Mouse (Mus musculus): ENCODE measurements at regions not wholly inside any gene's neighbourhood (a gene's known extent, or its start where the extent isn't known, plus 50 kb on each side); places are given as distances from the start of the nearest gene placed in this dataset.

GRCm38 (mm10) chr12:7709102-7709501 is 268.3 kb upstream of the Apob start:
- no peak overlapping the region for H3K27ac ChIP-seq (ENCODE audit: low read depth, low read length)
- peak; percentile 44 for ATAC-seq (ENCODE audit: low FRiP score)
- WGBS, result 40% methylated on average over 5 of the region's 5 CpGs

GRCm38 (mm10) chr12:7709872-7710271 is 267.6 kb upstream of the Apob start:
- no peak overlapping the region for H3K4me3 ChIP-seq (ENCODE audit: low read depth, low read length)
- no peaks in the 10 kb centered on the region for H3K27me3 ChIP-seq (ENCODE audit: control insufficient read depth, insufficient read depth, low read length)
- H3K4me2 ChIP-seq, result no peak overlapping the region
- H3K27ac ChIP-seq (ENCODE audit: low read depth, low read length), result no peak overlapping the region
- H3K4me1 ChIP-seq (ENCODE audit: control insufficient read depth, insufficient read depth, low read length), result peaks cover 2% of the 10 kb centered on the region; the same call in 1 of the 2 replicates
- no peaks in the 10 kb centered on the region for H3K9me3 ChIP-seq (ENCODE audit: control insufficient read depth, low read length)
- no peak for DNase-seq (ENCODE audit: low spot score, missing footprints)
- no peaks in the 10 kb centered on the region for H3K36me3 ChIP-seq (ENCODE audit: control insufficient read depth, insufficient read depth, low read length)
- no peak overlapping the region for H3K9ac ChIP-seq (ENCODE audit: low read length)
- no peak for ATAC-seq (ENCODE audit: low FRiP score)
- 58% methylated on average over 2 of the region's 2 CpGs for WGBS

More at GRCm38 (mm10) chr12:7709102-7709501, 268.3 kb upstream of the Apob start:
- no peak for DNase-seq (ENCODE audit: low spot score, missing footprints)
- H3K4me3 ChIP-seq (ENCODE audit: low read depth, low read length), result no peak overlapping the region
- no peak overlapping the region for H3K9ac ChIP-seq (ENCODE audit: low read length)
- H3K4me2 ChIP-seq, result no peak overlapping the region
- H3K9me3 ChIP-seq (ENCODE audit: control insufficient read depth, low read length), result no peaks in the 10 kb centered on the region
- H3K36me3 ChIP-seq (ENCODE audit: control insufficient read depth, insufficient read depth, low read length), result no peaks in the 10 kb centered on the region
- no peaks in the 10 kb centered on the region for H3K27me3 ChIP-seq (ENCODE audit: control insufficient read depth, insufficient read depth, low read length)
- peaks cover 2% of the 10 kb centered on the region; the same call in 1 of the 2 replicates for H3K4me1 ChIP-seq (ENCODE audit: control insufficient read depth, insufficient read depth, low read length)

GRCm38 (mm10) chr12:7715091-7715490 is 262.4 kb upstream of the Apob start:
- ATAC-seq (ENCODE audit: low FRiP score), result no peak
- Histone ChIP-seq H3K4me2 (no peak overlapping the region), H3K9me3 (ENCODE audit: control insufficient read depth, low read length) (no peaks in the 10 kb centered on the region), H3K36me3 (ENCODE audit: control insufficient read depth, insufficient read depth, low read length) (no peaks in the 10 kb centered on the region), H3K4me1 (ENCODE audit: control insufficient read depth, insufficient read depth, low read length) (no peaks in the 10 kb centered on the region), H3K4me3 (ENCODE audit: low read depth, low read length) (no peak overlapping the region), H3K27ac (ENCODE audit: low read depth, low read length) (no peak overlapping the region), H3K27me3 (ENCODE audit: control insufficient read depth, insufficient read depth, low read length) (no peaks in the 10 kb centered on the region), H3K9ac (ENCODE audit: low read length) (no peak overlapping the region)
- 93% methylated on average over 4 of the region's 4 CpGs for WGBS
- peak; percentile 82 for DNase-seq (ENCODE audit: low spot score, missing footprints)

- Histone ChIP-seq H3K9me3 (ENCODE audit: control insufficient read depth, low read length) (no peaks in the 10 kb centered on the region), H3K27me3 (ENCODE audit: control insufficient read depth, insufficient read depth, low read length) (no peaks in the 10 kb centered on the region), H3K4me1 (ENCODE audit: control insufficient read depth, insufficient read depth, low read length) (no peaks in the 10 kb centered on the region), H3K27ac (ENCODE audit: low read depth, low read length) (no peak overlapping the region), H3K4me2 (no peak overlapping the region), H3K9ac (ENCODE audit: low read length) (no peak overlapping the region), H3K36me3 (ENCODE audit: control insufficient read depth, insufficient read depth, low read length) (no peaks in the 10 kb centered on the region), H3K4me3 (ENCODE audit: low read depth, low read length) (no peak overlapping the region)
- ATAC-seq (ENCODE audit: low FRiP score), result no peak
- DNase-seq (ENCODE audit: low spot score, missing footprints), result no peak
- 84% methylated on average over 2 of the region's 2 CpGs for WGBS
Measured at GRCm38 (mm10) chr12:7718556-7718955, 258.9 kb upstream of the Apob start.

- 96% methylated on average over 4 of the region's 4 CpGs for WGBS
- ATAC-seq (ENCODE audit: low FRiP score), result no peak
- no peaks in the 10 kb centered on the region for H3K4me1 ChIP-seq (ENCODE audit: control insufficient read depth, insufficient read depth, low read length)
- no peaks in the 10 kb centered on the region for H3K36me3 ChIP-seq (ENCODE audit: control insufficient read depth, insufficient read depth, low read length)
- peak; percentile 21 for DNase-seq (ENCODE audit: low spot score, missing footprints)
- no peak overlapping the region for H3K27ac ChIP-seq (ENCODE audit: low read depth, low read length)
- no peaks in the 10 kb centered on the region for H3K27me3 ChIP-seq (ENCODE audit: control insufficient read depth, insufficient read depth, low read length)
- H3K4me3 ChIP-seq (ENCODE audit: low read depth, low read length), result no peak overlapping the region
- no peaks in the 10 kb centered on the region for H3K9me3 ChIP-seq (ENCODE audit: control insufficient read depth, low read length)
- H3K9ac ChIP-seq (ENCODE audit: low read length), result no peak overlapping the region
- no peak overlapping the region for H3K4me2 ChIP-seq
Measured at GRCm38 (mm10) chr12:7719080-7719479, 258.4 kb upstream of the Apob start.

GRCm38 (mm10) chr12:7724992-7725391 is 252.5 kb upstream of the Apob start:
- 85% methylated on average over 3 of the region's 3 CpGs for WGBS
- Histone ChIP-seq H3K27me3 (ENCODE audit: control insufficient read depth, insufficient read depth, low read length) (no peaks in the 10 kb centered on the region), H3K9me3 (ENCODE audit: control insufficient read depth, low read length) (no peaks in the 10 kb centered on the region), H3K9ac (ENCODE audit: low read length) (no peak overlapping the region), H3K36me3 (ENCODE audit: control insufficient read depth, insufficient read depth, low read length) (no peaks in the 10 kb centered on the region), H3K4me3 (ENCODE audit: low read depth, low read length) (no peak overlapping the region), H3K27ac (ENCODE audit: low read depth, low read length) (no peak overlapping the region), H3K4me2 (no peak overlapping the region), H3K4me1 (ENCODE audit: control insufficient read depth, insufficient read depth, low read length) (no peaks in the 10 kb centered on the region)
- peak; percentile 54 for DNase-seq (ENCODE audit: low spot score, missing footprints)
- no peak for ATAC-seq (ENCODE audit: low FRiP score)

GRCm38 (mm10) chr12:7738020-7738419 is 239.4 kb upstream of the Apob start:
- no peak overlapping the region for H3K9ac ChIP-seq (ENCODE audit: low read length)
- H3K4me2 ChIP-seq, result no peak overlapping the region
- H3K4me3 ChIP-seq (ENCODE audit: low read depth, low read length), result no peak overlapping the region
- H3K27me3 ChIP-seq (ENCODE audit: control insufficient read depth, insufficient read depth, low read length), result no peaks in the 10 kb centered on the region
- 86% methylated on average over 2 of the region's 2 CpGs for WGBS
- no peak overlapping the region for H3K27ac ChIP-seq (ENCODE audit: low read depth, low read length)
- ATAC-seq (ENCODE audit: low FRiP score) (no peak), DNase-seq (ENCODE audit: low spot score, missing footprints) (no peak)
- no peaks in the 10 kb centered on the region for H3K9me3 ChIP-seq (ENCODE audit: control insufficient read depth, low read length)
- no peaks in the 10 kb centered on the region for H3K36me3 ChIP-seq (ENCODE audit: control insufficient read depth, insufficient read depth, low read length)
- H3K4me1 ChIP-seq (ENCODE audit: control insufficient read depth, insufficient read depth, low read length), result no peaks in the 10 kb centered on the region

- H3K4me1 ChIP-seq (ENCODE audit: control insufficient read depth, insufficient read depth, low read length), result no peaks in the 10 kb centered on the region
- H3K4me3 ChIP-seq (ENCODE audit: low read depth, low read length), result no peak overlapping the region
- H3K36me3 ChIP-seq (ENCODE audit: control insufficient read depth, insufficient read depth, low read length), result no peaks in the 10 kb centered on the region
- DNase-seq (ENCODE audit: low spot score, missing footprints), result no peak
- no peak overlapping the region for H3K27ac ChIP-seq (ENCODE audit: low read depth, low read length)
- peak; percentile 74; the same call in 1 of the 2 replicates for ATAC-seq (ENCODE audit: low FRiP score)
- no peaks in the 10 kb centered on the region for H3K9me3 ChIP-seq (ENCODE audit: control insufficient read depth, low read length)
- no peak overlapping the region for H3K4me2 ChIP-seq
- 69% methylated on average over 3 of the region's 3 CpGs for WGBS
- H3K27me3 ChIP-seq (ENCODE audit: control insufficient read depth, insufficient read depth, low read length), result no peaks in the 10 kb centered on the region
- no peak overlapping the region for H3K9ac ChIP-seq (ENCODE audit: low read length)
Measured at GRCm38 (mm10) chr12:7738629-7739351, 238.7 kb upstream of the Apob start.

GRCm38 (mm10) chr12:7739352-7739994 is 238.0 kb upstream of the Apob start:
- H3K4me1 ChIP-seq (ENCODE audit: control insufficient read depth, insufficient read depth, low read length), result no peaks in the 10 kb centered on the region
- no peak overlapping the region for H3K27ac ChIP-seq (ENCODE audit: low read depth, low read length)
- ATAC-seq (ENCODE audit: low FRiP score) (peak; percentile 75; the same call in 1 of the 2 replicates), DNase-seq (ENCODE audit: low spot score, missing footprints) (no peak)
- H3K27me3 ChIP-seq (ENCODE audit: control insufficient read depth, insufficient read depth, low read length), result no peaks in the 10 kb centered on the region
- H3K36me3 ChIP-seq (ENCODE audit: control insufficient read depth, insufficient read depth, low read length), result no peaks in the 10 kb centered on the region
- H3K9me3 ChIP-seq (ENCODE audit: control insufficient read depth, low read length), result no peaks in the 10 kb centered on the region
- no peak overlapping the region for H3K4me3 ChIP-seq (ENCODE audit: low read depth, low read length)
- H3K9ac ChIP-seq (ENCODE audit: low read length), result no peak overlapping the region
- 76% methylated on average over 5 of the region's 5 CpGs for WGBS
- no peak overlapping the region for H3K4me2 ChIP-seq

Data from midbrain, embryonic 11.5 days (tissue).